Mouse (Mus musculus) cerebellum, postnatal 25 days (tissue): Measurements from ENCODE around the gene Baz2b.
A peak's percentile ranks its signal among the peaks of the same experiment; 100 is the strongest.

Experiments
- DNase-seq, 2 experiments: peaks; one replicate each; pipeline ENCODE4 v3.0.0; 2021; ENCODE audit warnings: mixed read lengths in 2 of 2

The Baz2b gene

DNA sequence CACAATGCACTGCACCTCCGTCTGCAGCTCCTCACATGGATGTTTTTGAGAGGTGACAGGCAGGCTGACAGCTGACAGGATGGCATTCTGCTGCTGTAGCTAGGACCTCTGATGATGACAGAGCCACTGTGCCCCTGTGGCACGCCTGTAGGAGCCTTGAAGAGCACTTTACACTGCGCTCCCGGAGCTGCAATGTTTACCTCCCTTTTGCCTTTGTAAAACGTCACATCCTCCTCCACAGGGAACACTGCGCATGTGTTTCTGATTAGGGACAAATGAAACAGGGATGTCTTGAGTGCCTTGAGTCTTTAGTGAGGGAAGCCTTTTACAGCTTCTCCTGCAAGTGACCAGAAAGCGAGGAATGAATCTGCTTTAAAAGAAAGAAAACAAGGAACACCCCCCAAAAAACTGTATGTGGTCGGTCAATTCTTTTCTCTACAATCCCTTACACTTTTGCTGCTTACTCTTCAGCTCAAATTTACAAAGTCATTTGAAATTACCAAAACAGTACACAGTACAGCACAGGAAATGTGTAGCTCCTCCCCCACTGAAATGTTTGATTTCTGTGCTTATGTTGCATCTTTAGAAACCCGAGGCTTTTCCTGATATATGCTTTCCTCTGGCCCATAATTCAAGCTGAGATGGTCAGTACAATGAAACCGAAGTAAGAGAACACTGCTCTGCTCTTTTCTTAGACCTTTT, 217.0 kb downstream of the Baz2b start:
- no peak for DNase-seq

DNA sequence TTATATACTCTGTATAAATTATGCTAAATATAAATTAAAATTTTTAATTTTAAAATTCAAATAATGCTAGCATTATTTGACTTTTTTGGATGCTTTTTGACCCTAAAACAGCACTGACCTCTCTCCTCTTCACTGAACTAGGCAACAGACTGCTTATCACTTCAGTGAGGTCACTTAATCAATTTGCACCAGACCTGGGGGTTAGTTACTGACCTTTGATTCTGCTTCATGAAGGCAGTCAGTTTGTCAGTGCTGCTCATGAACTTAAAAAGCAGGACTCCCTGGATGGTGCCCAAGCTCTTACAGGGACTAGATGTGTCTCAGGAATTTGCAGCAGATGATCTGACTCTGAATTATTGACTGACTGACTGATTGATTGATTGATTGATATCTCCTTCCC, 217.9 kb downstream of the Baz2b start:
- no peak for DNase-seq

DNA sequence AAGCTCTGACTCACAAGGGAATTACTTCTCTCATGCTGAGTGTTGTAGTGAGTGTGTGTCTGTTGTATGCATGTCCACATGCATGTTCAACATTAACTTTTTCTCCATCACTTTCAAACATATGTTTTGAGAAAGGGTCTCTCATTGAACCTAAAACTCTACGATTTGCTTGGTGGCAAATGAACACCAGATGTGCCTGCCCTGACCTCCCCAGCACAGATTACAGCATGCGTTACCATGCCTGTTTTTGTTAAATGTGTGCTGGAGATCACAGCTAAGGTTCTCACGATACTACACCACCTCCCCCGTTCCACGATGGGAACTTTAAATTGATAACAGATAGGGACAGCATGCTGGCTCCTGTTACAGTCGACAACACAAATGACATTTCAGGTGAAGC, 222.1 kb downstream of the Baz2b start:
- DNase-seq: no peak

DNA sequence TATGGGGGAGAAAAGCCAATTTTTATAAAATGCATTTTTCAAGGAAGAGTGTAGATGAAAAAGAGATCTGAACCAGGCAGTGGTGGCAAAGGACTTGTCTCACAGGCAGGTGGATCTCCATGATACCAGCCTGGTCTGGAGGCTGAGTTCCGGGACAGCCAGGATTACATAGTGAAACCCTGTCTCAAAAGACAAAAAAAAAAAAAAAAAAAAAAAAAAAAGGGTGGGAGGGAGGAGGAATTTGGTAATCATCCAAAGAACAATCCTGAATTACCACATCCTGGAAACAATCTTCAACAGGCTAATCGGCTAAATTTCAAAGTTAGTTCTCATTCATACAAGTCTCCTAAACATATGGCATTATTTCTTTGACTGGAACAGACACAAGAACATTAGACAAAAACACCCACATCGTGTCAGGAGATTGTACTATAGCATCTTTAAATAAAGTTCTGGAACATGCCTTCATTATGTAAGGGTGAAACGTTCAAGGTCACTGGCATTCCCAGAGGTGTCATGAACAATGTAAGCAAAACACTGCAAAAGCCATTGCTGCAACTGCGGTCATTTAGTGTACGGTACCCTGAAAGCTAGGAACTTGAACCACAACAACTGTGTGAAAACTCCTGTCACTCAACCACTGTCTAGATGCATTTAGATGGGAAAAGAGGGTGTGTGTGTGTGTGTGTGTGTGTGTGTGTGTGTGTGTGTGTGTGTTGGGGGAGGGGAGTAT, 230.0 kb downstream of the Baz2b start:
- no peak for DNase-seq

DNA sequence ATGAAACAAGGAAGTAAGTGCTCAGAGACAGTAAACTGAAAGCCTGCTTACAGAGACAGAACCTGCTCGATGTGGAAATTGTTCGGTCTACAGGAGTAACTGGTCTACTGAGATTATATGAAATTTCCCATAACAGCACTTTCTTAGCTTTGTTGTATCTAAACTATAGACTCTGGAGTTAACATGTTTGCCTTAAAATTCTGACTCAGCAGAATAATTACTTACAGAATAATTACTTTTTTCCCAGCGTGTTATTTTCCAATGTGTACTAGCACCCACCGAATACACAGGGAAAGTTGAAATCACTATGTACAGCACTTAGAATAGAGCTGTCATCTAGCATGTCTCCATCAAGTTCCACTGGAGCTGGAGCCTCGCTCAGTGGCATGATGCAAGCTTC, 233.0 kb downstream of the Baz2b start:
- no peak for DNase-seq

DNA sequence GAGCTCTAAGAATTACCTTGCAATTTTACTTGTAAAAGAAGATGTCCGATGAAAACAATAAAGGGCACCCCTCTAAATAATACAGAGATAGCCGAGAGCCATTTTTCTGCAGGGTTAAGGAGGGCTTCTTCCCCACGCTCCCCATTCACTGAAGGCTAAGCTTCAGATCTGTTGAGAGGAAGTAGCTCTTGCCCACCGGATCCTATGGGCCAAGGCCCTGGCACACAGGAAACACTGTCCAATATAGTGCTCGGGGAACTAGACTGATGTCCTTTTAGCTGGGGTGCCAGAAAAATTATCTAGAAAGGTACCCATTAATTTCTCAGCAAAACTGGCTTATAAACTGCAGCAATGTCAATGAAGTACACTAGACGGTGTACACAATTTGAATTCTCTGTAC, 233.9 kb downstream of the Baz2b start:
- no peak for DNase-seq

DNA sequence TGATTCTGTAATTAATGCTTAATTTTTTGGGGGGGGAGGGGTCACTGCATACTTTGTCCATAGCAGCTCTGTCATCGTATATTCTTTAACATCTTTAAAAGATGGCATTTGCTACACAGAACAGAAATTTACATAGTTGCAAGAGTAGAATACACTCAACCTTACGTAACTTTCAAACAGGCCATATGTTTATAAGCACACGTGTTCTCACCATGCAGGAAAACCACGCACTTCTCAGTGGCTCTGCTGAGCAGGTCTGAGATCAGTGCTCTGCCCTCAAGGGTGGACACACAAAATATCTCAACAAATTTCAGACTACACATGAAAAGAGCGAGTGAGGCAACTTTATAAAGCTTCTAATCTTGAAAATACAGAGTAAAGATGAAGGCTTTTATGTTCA, 235.7 kb downstream of the Baz2b start:
- no peak for DNase-seq

DNA sequence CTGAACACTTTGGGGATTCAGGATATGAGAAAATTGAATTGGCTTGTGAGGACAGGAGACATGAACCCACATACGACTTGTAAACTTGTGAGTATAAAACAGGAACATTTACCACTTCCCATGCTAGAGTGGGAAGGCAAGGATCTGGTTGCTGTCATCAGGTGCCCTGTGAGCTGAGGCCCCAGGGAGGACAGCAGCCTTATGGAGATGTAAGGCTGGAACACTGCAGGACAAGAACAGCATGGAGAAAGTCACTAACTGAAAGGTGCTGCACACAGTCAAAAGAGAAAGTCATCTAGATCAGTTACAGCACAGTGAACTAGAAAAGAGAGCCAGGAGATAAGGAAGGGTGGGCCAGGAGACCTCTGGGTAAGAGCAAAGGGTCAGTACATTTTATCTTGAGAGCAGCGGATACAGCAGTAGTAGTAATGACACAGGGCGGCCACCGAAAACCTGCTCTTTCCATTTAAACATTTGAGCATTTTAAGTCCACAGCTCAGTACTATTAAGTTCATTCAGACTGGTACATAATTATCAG, 236.5 kb downstream of the Baz2b start:
- no peak for DNase-seq

DNA sequence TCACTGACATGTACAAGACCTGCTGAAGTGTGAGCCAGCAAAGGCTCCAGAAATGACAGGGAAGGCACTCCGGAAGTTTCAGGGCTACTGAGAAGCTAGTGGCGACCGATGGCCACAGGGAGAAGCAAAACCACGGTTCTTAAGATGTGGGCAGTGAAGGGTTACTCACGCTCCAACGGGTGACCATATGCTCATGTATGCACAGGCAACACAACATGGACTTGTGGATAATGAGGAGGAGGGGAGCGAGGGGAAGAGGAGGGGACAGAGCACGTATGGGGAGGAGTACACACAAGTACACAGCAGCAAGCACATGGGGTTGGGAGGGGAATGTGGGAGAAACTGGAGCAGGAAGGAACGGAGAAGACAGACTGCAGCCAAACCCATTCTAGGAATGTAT, 239.1 kb downstream of the Baz2b start:
- no peak for DNase-seq

DNA sequence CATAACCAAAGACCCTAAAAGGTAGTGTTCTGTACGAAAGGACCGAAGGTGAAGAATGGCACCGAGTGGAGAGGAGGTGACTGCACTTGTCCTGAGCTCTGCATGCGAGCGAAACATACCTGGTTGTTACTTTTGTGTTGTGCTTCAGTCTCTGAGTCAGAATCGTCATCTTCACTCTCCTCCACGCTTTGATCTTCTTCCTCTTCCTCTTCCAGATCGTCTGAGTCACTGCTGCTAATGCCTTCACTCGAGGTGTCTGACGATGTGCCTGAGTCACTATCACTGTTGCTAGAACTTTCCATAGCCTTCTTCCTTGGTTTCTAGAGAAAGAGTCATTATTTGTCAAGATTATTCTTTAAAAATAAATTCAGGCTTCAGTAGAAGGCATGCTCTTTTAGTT, 240.5 kb downstream of the Baz2b start:
- DNase-seq: no peak

DNA sequence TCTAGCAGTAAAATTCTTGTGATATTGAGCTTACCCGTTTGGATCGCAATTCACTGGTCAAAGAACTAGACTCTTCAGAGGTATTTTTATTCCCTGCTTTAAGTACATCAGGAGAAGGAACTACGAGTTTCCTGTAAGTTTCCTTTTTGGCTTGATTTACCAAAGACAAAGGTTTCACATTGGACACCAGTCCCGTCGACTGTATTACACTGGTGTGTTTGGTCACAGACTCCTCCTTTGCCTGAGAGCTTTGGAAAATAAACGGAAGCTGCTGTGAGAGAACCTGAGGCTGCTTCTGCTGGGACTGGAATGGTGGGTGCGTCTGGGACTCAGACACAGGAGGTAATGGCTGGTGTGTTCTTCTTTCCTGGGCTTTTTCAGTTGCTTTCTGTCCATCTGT, 241.0 kb downstream of the Baz2b start:
- DNase-seq: no peak

DNA sequence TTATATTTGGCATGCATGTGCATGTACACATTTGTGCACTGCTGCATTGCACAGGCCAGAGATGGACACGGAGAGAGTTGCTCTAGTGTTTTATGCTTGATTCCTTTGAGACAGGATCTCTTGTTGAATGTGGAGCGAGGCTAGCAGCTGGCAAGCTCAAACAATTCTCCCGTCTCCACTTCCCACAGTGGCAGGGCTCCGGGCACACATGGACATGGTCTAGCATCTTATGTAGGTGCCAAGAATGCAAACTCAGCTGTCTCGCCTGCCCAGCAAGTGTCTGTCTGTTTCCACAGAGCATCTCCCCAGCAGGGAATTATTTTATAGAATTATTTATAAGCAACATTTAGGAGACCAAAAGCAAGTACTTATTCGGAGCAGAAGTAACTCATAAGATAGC, 243.2 kb downstream of the Baz2b start:
- peak; percentile 21 to 31 for DNase-seq

DNA sequence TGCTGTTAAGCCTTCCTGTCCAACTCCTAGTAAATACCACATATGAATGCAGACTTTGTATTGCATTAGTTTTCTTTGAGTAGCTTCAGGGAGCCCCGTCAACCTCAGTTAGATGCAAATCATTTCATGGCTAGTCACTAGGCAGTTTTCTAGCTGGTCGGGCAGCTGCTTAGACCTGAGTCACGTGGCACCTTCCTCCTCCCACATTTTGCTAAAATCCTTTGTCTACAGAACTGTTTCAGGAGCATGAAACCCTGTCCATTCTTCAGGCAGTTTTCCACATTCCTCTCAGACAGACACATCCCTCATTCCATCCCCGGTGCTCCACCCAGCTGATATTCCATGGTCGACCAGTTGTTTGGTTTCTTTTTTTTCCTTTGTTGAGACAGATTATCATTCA, 246.6 kb downstream of the Baz2b start:
- DNase-seq: no peak

DNA sequence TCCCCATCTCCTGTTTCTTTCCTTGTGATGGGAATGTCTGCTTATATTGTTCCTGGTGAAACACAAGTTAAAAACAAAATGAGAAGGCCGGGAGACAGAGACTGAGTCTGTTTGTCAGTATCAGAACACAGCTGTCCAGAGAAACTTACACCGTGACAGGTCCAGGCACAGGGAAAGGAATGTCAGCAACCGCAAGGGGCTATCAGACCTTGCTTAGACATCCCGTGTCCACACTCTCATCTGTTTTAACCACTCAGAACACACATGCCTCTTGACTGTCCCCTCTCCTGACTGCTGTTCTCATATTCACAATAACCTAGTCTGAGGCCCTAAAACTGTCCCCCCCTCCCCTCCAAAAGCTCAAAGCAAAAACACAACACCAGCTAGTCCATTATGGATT, 247.1 kb downstream of the Baz2b start:
- DNase-seq: no peak

DNA sequence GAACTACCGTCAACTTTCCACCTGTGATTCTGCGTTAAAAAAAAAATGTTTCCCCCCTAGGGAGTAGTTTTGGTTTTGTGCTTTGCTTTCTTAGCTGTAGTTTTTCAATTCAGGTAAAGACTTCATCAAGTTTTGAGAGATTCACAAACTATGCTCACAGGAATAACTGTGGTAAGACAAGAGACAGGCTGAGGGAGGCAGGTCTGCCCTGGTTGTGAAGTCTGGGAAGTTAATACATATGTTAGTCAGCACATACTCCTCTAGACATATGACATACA, 249.2 kb downstream of the Baz2b start:
- DNase-seq: no peak

DNA sequence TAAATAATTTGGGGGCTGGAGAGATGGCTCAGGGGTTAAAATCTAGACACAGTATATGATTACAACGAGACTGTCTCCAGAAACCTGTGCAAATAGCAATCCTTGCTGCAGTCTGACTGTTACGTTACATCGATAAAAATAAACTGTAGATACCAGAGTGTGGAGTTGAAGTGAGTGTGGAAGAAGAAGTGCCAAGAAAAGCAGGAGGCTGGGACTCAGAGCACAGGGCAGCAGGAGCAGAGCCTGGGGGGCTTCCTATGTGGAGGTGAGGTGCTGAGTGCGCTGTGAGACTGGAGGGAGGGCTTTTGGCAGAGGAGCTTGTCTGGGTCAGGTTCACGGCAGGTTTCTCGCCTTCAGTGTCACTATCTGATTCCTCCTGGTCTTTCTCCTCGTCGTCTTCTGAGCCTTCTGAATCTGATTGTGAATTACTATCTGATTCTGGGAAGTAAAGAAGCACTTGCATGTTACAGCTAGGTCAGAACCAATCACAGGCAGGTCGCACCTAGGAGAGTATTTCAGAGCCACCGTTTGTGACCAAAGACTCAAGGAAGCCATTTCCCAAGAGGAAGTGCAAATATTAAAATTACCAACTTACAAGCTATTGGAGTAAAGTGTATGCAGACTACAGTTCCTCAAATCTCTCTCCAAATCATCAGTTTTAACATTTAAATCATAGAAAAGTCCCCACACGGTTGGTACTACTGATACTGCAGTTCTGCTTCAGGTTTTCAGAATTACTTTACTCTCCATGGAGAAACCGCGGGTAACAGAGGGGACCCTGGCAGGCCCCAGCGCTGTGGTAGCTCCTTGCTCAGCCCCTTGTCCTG, 249.8 kb downstream of the Baz2b start:
- DNase-seq: no peak

DNA sequence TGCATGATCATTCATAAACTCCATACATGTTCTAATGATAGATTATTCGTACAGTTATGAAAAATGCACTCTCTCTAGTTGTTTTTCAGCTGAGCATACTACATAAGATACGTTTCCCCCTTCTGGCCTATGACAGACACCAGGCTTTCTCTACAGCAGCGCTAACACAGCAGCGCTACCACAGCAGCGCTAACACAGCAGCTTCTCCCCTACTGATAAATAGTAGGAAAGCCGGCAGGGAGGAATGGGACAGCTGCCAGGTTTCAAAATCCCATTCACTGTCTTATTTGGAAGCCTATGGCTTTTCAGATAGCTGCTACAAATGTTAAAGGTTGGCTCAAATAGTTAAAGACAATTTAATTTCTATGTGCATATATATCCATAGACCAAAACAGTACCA, 251.1 kb downstream of the Baz2b start:
- DNase-seq: peak; percentile 27 to 54

DNA sequence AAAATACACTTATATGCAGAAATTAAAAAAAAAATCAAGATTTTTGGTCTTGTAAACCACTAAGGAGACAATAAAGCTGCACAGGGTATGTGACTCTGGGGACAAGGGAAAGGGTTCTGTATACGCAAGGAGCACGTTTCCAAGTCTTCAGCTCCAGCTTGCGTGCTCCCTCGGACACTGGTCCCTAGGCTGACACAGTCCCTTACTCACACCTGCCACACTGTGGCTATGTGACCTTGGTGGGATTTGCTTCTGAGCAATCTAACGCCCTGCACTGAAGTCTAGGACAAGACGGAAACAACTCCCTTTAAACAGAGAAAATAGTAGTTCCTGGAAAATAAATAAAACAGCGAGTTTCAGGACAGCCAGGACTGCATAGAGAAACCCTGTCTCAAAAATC, 253.7 kb downstream of the Baz2b start:
- DNase-seq: no peak

DNA sequence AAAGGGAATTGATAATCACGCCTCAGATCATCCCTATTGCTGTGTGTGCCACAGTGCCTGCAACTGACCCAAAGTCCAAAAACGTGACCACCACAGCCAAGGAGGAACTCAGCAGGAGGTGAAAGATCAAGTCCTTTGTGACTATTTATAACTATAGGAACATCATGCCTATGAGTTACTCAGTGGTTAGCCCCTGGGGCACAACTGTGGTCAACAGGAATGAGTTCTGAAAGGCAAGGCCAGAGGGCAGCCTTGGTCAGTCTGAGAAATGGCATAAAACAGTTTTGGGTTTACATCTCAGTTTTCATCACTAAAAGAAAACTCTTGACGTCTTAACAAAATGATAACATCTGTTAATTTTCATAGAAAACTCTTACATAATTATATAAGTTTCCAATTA, 254.8 kb downstream of the Baz2b start:
- DNase-seq: no peak

DNA sequence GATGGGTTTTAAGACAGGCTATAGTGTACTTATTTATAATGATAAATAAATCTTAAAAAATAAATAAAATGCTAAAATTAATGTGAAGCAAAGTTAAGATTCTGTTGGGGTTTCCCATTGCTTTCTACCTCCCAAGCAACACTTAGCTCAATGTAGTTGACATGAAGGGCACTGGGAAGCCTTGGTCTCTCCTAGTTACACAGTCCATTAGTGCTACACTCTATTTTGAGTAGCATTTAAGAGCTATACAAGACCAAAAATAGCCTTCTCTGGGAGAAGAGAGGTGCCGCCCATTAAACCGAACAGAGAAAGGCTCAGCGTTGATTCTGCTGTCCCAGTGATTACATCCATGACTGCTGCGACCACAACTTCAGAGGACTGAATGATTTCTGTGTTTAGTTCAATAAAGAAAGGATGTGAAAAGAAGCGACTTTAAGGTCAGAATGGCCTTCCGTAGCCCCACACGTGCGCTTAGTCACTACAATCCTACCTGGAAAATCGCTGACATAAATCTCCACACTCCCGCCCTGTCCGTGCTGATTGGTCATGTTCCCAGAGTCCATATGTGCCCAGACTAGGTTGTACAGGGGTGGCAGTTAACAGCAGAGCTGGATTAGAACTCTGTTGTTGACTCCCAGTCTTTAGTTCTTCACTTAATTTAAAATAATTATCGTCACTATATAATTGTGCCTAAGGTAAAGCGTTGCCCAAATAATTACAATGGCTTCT, 257.2 kb downstream of the Baz2b start:
- DNase-seq: no peak

DNA sequence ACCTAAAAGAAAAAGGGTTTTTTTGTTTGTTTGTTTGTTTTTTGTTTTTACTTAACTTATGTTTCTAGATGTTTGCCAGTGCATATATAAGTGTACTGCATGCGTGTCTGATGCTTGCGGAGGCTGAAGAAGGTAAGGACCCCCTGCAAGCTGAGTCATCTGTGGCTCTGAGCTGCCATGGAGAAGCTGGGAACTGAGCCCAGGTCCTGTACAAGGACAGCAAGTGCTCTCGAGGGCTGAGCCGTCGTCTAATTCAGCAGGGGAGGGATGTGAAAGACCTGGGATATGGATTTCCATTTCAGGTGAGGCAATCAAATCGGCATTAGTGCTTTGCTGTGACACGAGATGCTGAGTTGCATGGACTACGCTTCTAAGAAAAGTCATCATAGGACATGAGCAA, 257.9 kb downstream of the Baz2b start:
- peak; percentile 58 to 71 for DNase-seq

DNA sequence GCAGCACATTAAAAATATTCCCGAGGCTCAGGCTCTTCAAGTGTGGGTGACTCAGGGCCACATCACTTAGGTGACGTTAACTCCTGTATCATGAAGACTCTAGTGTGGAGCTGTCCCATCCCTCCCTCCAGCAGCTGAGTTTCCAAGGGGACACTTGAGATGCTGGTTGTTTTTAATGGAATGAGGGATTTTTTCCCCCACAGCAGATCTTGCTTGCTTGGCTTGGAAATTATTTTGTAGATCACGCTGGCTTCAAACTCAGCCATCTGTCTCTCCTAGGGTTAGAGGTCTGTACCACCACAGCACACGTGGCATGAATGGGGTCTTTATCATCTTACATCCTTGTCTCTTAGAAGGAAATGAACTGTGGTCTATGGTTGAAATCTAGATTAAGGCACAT, 258.5 kb downstream of the Baz2b start:
- DNase-seq: peak; percentile 18 to 28

DNA sequence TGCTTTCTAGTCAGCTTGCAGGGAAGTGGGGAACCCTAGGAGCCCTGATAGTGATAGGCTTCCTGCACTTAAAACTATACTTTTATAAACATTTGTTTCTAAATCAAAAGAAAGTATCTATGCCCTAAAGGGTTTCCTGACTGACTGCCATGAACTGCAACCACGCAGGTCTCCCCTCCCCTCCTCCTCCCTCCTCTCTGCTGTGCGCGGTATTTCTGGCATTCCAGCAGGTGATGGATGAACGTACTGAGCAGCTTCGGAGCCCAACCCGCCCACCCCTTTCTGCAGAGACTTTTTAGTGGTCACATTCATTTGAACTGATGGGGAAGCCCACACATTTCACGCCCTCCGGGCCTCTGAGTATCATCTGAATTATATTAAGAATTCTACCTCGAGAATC, 273.3 kb downstream of the Baz2b start:
- no peak for DNase-seq
